ENCODE assay signal across 9 mouse cellular contexts in the genomic region with DNA sequence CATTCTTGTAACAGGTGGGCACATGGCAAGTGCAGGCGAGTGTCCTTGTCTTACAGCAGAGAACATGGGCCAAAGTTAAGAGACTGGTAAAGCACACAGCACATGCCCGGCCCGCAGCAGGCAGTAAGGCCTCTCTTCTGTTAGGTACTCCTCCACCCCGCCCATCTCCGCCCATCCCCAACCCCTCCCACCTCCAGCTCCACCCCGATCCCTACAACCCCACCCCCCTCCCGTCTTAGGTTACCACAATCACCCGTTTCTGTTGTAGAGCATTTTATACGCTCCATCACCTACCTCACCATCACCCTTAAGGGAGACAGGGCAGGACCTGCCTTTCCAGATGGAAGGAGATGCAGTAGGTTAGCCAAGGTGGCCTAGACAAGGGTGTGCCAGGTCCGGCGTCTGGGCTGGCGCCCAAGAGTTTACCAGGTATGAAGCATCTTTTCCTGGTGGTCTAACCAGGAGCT. TPM values are rescaled to one million over a fixed set of nuclear protein-coding genes. Genes with fewer than 3 reads are reported as not detected.
DNase-seq lines count a peak whose midpoint lies in the region; ATAC-seq and TF ChIP-seq lines count a peak whose summit lies in the region.
"Had no signal": no experiment of that assay in that cellular context is flagged by ENCODE, and none has a peak within 500 bp of the region (broad histone marks: within the 10 kb centered on the region; RNA-seq: fewer than 3 reads in every experiment).

A gene (minus strand): TSS at position 417 of the 467 bp plus-strand sequence.

- peak within 1 kb of the TSS; percentile 39 for H3K4me3 ChIP-seq in C2C12 (ENCODE audit: insufficient read depth, poor library complexity, severe bottlenecking)
- peak within 1 kb of the TSS; percentile 9; the same call in 1 of the 2 replicates for H3K4me3 ChIP-seq in embryonic facial prominence, embryonic 11.5 days (ENCODE audit: low read depth, low read length)
- H3K4me3 ChIP-seq in liver, postnatal 0 days (ENCODE audit: low read depth, low read length): peak within 1 kb of the TSS; percentile 15; the same call in 1 of the 2 replicates

- TF ChIP-seq CTCF in C2C12 (IDR thresholded peaks at IDR 0.05; ENCODE audit: control insufficient read depth, insufficient read depth, insufficient read length): no peak
- no peak for TF ChIP-seq CTCF in liver, postnatal 0 days (IDR thresholded peaks at IDR 0.05; ENCODE audit: low read depth)

- intact Hi-C loops in gastrocnemius, postnatal 14 days (cut with DNase I; ENCODE audit: low total_unique reads): no loop called here
- intact Hi-C loops in gastrocnemius, postnatal 36 days (cut with DNase I): no loop called here
- intact Hi-C loops in left cerebral cortex, postnatal 10 days (cut with DNase I): no loop called here

- 3% methylated on average over 12 of the region's 12 CpGs for WGBS in embryonic facial prominence, embryonic 11.5 days
- 8% methylated on average over 12 of the region's 12 CpGs for WGBS in liver, postnatal 0 days (ENCODE audit: insufficient replicate concordance)

- no peaks in the 10 kb centered on the region for H3K79me3 ChIP-seq in C2C12 (ENCODE audit: low read depth)

- H3K4me2 ChIP-seq in embryonic facial prominence, embryonic 11.5 days (ENCODE audit: low read depth, low read length): peak within 1 kb of the TSS; percentile 28
- H3K4me2 ChIP-seq in liver, postnatal 0 days (ENCODE audit: low read depth, low read length): peak within 1 kb of the TSS; percentile 57

- H3K79me2 ChIP-seq in C2C12 (ENCODE audit: control insufficient read depth, insufficient read depth): no peaks in the 10 kb centered on the region

- no peak within 1 kb of the TSS for H3K27ac ChIP-seq in embryonic facial prominence, embryonic 11.5 days (replicated peaks; ENCODE audit: low read depth, low read length)
- H3K27ac ChIP-seq in liver, postnatal 0 days (ENCODE audit: low read depth): no peak within 1 kb of the TSS

- peak; percentile 54 for ATAC-seq in embryonic facial prominence, embryonic 11.5 days (replicated peaks; ENCODE audit: insufficient number of reproducible peaks, low FRiP score, low TSS enrichment, low read depth)
- peak; percentile 85 for ATAC-seq in liver, postnatal 0 days

- peak within 1 kb of the TSS; percentile 65 for H3ac ChIP-seq in C2C12 (ENCODE audit: control insufficient read depth, insufficient read length, low read depth)

- no peaks in the 10 kb centered on the region for H3K36me3 ChIP-seq in C2C12 (ENCODE audit: control insufficient read depth, insufficient read depth)
- no peaks in the 10 kb centered on the region for H3K36me3 ChIP-seq in embryonic facial prominence, embryonic 11.5 days (replicated peaks; ENCODE audit: control insufficient read depth, insufficient read depth, low read depth, low read length)
- no peaks in the 10 kb centered on the region for H3K36me3 ChIP-seq in liver, postnatal 0 days (replicated peaks; ENCODE audit: insufficient read depth, low read length)

- TF ChIP-seq EP300 in liver, postnatal 0 days (IDR thresholded peaks at IDR 0.05; ENCODE audit: low read depth): no peak

- H3K27me3 ChIP-seq in C2C12 (ENCODE audit: control insufficient read depth, insufficient read depth, insufficient read length): no peaks in the 10 kb centered on the region
- no peaks in the 10 kb centered on the region for H3K27me3 ChIP-seq in embryonic facial prominence, embryonic 11.5 days (ENCODE audit: control insufficient read depth, insufficient read depth, low read length)
- 0 out of 2 replicates have a peak, but pooled peaks cover 13% of the 10 kb centered on the region for H3K27me3 ChIP-seq in liver, postnatal 0 days (ENCODE audit: insufficient read depth, low read length)

- no peaks in the 10 kb centered on the region; the same call in 1 of the 2 replicates for H3K4me1 ChIP-seq in embryonic facial prominence, embryonic 11.5 days (ENCODE audit: control insufficient read depth, insufficient read depth, low read length)
- H3K4me1 ChIP-seq in liver, postnatal 0 days (ENCODE audit: insufficient read depth): peaks cover 9% of the 10 kb centered on the region

- H3K9ac ChIP-seq in embryonic facial prominence, embryonic 11.5 days (replicated peaks; ENCODE audit: low read length): 0 out of 2 replicates have a peak within 1 kb of the TSS, but pooled peaks have one; percentile 18
- H3K9ac ChIP-seq in liver, postnatal 0 days (replicated peaks): no peak within 1 kb of the TSS

- peak; percentile 18 for DNase-seq in gastrocnemius, postnatal 14 days
- DNase-seq in gastrocnemius, postnatal 36 days: no peak
- peak; percentile 69 for DNase-seq in embryonic facial prominence, embryonic 11.5 days (ENCODE audit: low spot score)
- DNase-seq in hindlimb bud, embryonic 11.5 days (ENCODE audit: extremely low spot score, low read depth, low spot score): peak; percentile 18
- DNase-seq in liver, postnatal 0 days: peak; percentile 67
- DNase-seq in right cerebral cortex, postnatal 14 days: no peak
- no peak for DNase-seq in left cerebral cortex, postnatal 10 days (ENCODE audit: extremely low spot score in 1 of 2, low spot score in 2 of 2)

- no peaks in the 10 kb centered on the region for H3K9me3 ChIP-seq in embryonic facial prominence, embryonic 11.5 days (replicated peaks; ENCODE audit: control insufficient read depth, low read length)
- H3K9me3 ChIP-seq in liver, postnatal 0 days (ENCODE audit: low read length): no peaks in the 10 kb centered on the region

TF ChIP-seq in C2C12, 6 proteins besides CTCF, POLR2A, EP300 and RAD21:
- TF ChIP-seq CEBPB (IDR thresholded peaks at IDR 0.05; ENCODE audit: low read depth) (no peak), MYOD1 (IDR thresholded peaks at IDR 0.05; ENCODE audit: control insufficient read depth, insufficient read length, low read depth) (no peak), FOSL1 (IDR thresholded peaks at IDR 0.05; ENCODE audit: insufficient read depth, low read length, poor library complexity, severe bottlenecking) (no peak), USF1 (IDR thresholded peaks at IDR 0.05; ENCODE audit: low read depth) (no peak), MAX (IDR thresholded peaks at IDR 0.05) (no peak), MYOG (IDR thresholded peaks at IDR 0.05; ENCODE audit: control insufficient read depth, extremely low read depth, insufficient read length) (no peak)

RNA-seq across cellular contexts. Expression of the gene that starts here (rescaled TPM):
- under 1 TPM; 0.09 to 0.14 TPM for total RNA-seq in gastrocnemius, postnatal 14 days (2021)
- under 1 TPM in 1 of 2 experiments, not detected in 1; 0.35 TPM for total RNA-seq in gastrocnemius, postnatal 36 days (2021)
- 0.06 TPM for polyA plus RNA-seq in C2C12 (2012; fragmentation: generic; extraction: Trizol)
- polyA plus RNA-seq in embryonic facial prominence, embryonic 11.5 days (2014; fragmentation: Nextera tagmentation; extraction: Ambion mirVana): 0.27 and 0.28 TPM in 2 replicates
- 0.06 and 0.12 TPM in 2 replicates for polyA plus RNA-seq in liver, postnatal 0 days (2015; fragmentation: Nextera tagmentation; extraction: Ambion mirVana)
- total RNA-seq in left cerebral cortex, postnatal 10 days (2021): under 1 TPM; 0.39 to 0.99 TPM
- total RNA-seq: neutrophil, adult 5-6 weeks had no signal

Comparison
In these comparisons a context has a peak if more than half of its experiments do, and no peak if none do; other contexts are left out.
1. Peak in DNase-seq in gastrocnemius, postnatal 14 days; RNA of the gene not detected or under 1 TPM.
2. Peak in DNase-seq, ATAC-seq, H3K4me3 ChIP-seq, H3K9ac ChIP-seq and H3K4me2 ChIP-seq in embryonic facial prominence, embryonic 11.5 days; RNA of the gene not detected or under 1 TPM.
3. Peak in DNase-seq, ATAC-seq, H3K4me3 ChIP-seq and H3K4me2 ChIP-seq in liver, postnatal 0 days; RNA of the gene not detected or under 1 TPM.